ENCODE assay signal across 23 mouse cellular contexts in the genomic region with DNA sequence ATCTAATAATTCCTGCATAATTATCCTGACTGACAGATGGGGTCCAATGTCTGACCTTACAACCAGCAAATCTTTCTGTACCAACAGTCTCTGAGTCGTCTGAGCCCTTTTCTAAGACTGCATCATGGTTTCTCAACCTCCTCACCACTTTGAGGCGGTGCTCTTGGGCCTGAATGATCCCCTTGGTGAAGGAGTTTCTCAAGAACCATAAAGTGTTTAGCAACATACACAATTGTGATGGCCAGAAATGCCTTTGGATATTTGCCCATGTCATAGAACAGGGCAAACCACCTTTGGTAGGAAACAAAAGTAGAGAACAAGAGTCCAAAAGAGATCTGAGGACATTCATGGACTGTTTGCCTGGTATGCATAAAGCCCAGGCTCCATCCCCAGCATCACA. TPM values are rescaled to one million over a fixed set of nuclear protein-coding genes. Genes with fewer than 3 reads are reported as not detected.
DNase-seq lines count a peak whose midpoint lies in the region; ATAC-seq and TF ChIP-seq lines count a peak whose summit lies in the region.
"Had no signal": no experiment of that assay in that cellular context is flagged by ENCODE, and none has a peak within 500 bp of the region (broad histone marks: within the 10 kb centered on the region; RNA-seq: fewer than 3 reads in every experiment).

No protein-coding gene starts in this region.

- ATAC-seq in erythroid progenitor cell, adult 5-6 weeks (replicated peaks; ENCODE audit: low FRiP score, poor library complexity, severe bottlenecking), result no peak
- ATAC-seq: activated CD4-positive, CD25-positive, alpha-beta regulatory T cell, adult 4 months; forebrain, embryonic 13.5 days; forebrain, embryonic 15.5 days; forebrain, postnatal 0 days; Patski had no signal

- no peaks in the 10 kb centered on the region for H3K36me3 ChIP-seq in kidney, adult 2 months (ENCODE audit: control insufficient read depth, insufficient read depth, low read length)
- H3K36me3 ChIP-seq: embryonic facial prominence, embryonic 10.5 days; embryonic facial prominence, embryonic 12.5 days; forebrain, embryonic 15.5 days had no signal

- H3K27me3 ChIP-seq in kidney, adult 2 months (replicated peaks; ENCODE audit: control insufficient read depth, insufficient read depth, low read length), result no peaks in the 10 kb centered on the region
- H3K27me3 ChIP-seq: embryonic facial prominence, embryonic 12.5 days; forebrain, embryonic 13.5 days; forebrain, embryonic 15.5 days; Patski had no signal

- 80% methylated on average over 2 of the region's 2 CpGs for WGBS in kidney, adult 2 months

- peak; percentile 9 to 34 for DNase-seq in lung, adult 18-20 months
- no peak for DNase-seq in lung, postnatal 4 days
- peak; percentile 22 for DNase-seq in lung, postnatal 25 days (ENCODE audit: low spot score)
- no peak for DNase-seq in lung, postnatal 14 days
- DNase-seq in NIH3T3 (ENCODE audit: low read depth), result peak; percentile 75
- DNase-seq in fat pad, adult 2 months (ENCODE audit: extremely low read depth, low read depth, low spot score), result peak; percentile 67
- no peak for DNase-seq in kidney, adult 2 months
- DNase-seq: adrenal gland, adult 8-10 months; adrenal gland, postnatal 14 days; adrenal gland, postnatal 36 days; cerebellum, adult 11-12 months; cerebellum, adult 2 months; cerebellum, adult 9-10 months; cerebellum, postnatal 10 days; cerebellum, postnatal 25 days; forebrain, postnatal 0 days had no signal

- H3K4me3 ChIP-seq in kidney, adult 2 months (ENCODE audit: insufficient read depth, low read depth, low read length), result no peak overlapping the region
- H3K4me3 ChIP-seq: embryonic facial prominence, embryonic 10.5 days; embryonic facial prominence, embryonic 12.5 days; forebrain, embryonic 13.5 days; forebrain, embryonic 15.5 days had no signal

- TF ChIP-seq CTCF in kidney, adult 2 months (conservative IDR thresholded peaks at IDR 0.05; ENCODE audit: insufficient read depth, insufficient read length, low read depth, low read length), result no peak

- no peaks in the 10 kb centered on the region for H3K4me1 ChIP-seq in kidney, adult 2 months (ENCODE audit: control insufficient read depth, insufficient read depth, low read length)
- H3K4me1 ChIP-seq: embryonic facial prominence, embryonic 10.5 days; embryonic facial prominence, embryonic 12.5 days; forebrain, embryonic 13.5 days; forebrain, embryonic 15.5 days had no signal

- H3K27ac ChIP-seq in kidney, adult 2 months (ENCODE audit: insufficient read depth, low read depth, low read length), result no peak overlapping the region
- H3K27ac ChIP-seq: embryonic facial prominence, embryonic 10.5 days; embryonic facial prominence, embryonic 12.5 days; forebrain, embryonic 13.5 days; forebrain, embryonic 15.5 days had no signal

- TF ChIP-seq POLR2A in kidney, adult 2 months (IDR thresholded peaks at IDR 0.05; ENCODE audit: low read depth, low read length), result no peak

RNA-seq across cellular contexts. Expression of a gene that starts 41.2 kb away (rescaled TPM):
- polyA plus RNA-seq in kidney, adult 2 months (2012; rRNA removed), result 42.0 and 43.8 TPM in 2 replicates
- total RNA-seq in erythroid progenitor cell, adult 5-6 weeks (2015; ENCODE audit: low replicate concordance), result 6.1 and 10.5 TPM in 2 replicates
- total RNA-seq in erythroid progenitor cell, adult 5-6 weeks (2017; ENCODE audit: low replicate concordance), result 4.7 and 18.9 TPM in 2 replicates

RNA-seq across cellular contexts. Expression of a gene that starts 57.2 kb away (rescaled TPM):
- polyA plus RNA-seq in kidney, adult 2 months (2012; rRNA removed), result 9.4 and 10.2 TPM in 2 replicates
- 1.7 and 1.8 TPM in 2 replicates for total RNA-seq in erythroid progenitor cell, adult 5-6 weeks (2015; ENCODE audit: low replicate concordance)
- total RNA-seq in erythroid progenitor cell, adult 5-6 weeks (2017; ENCODE audit: low replicate concordance), result 2.1 and 4.4 TPM in 2 replicates

Comparison
In these comparisons a context has a peak if more than half of its experiments do, and no peak if none do; other contexts are left out.
1. DNase-seq: peak in lung, adult 18-20 months (2 of 2), lung, postnatal 25 days (single experiment), NIH3T3 (single experiment) and fat pad, adult 2 months (single experiment); none in lung, postnatal 4 days (0 of 2), lung, postnatal 14 days (single experiment) and kidney, adult 2 months (single experiment).